Mouse (Mus musculus): ENCODE measurements around the gene Slc16a12.
A peak's percentile ranks its signal among the peaks of the same experiment; 100 is the strongest.

DNA sequence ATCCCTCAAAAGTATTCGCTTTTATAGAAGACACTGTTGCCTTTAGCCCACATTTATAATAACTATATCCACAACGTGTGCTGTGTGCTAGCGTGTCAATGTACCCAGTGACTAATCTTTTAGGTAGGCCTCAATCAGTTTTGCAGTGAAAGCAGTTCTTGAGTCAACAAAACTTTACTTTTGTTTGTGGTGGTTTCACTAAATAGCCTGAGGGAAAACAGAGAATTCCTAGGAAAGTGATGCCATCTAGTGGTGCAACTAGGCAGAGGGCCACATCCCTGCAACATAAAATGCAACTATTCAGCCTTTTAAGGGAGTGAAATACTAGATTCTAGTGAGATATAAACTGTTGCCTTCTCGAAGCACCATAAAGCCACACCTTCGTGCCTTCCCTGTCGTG is 25.7 kb upstream of the Slc16a12 start:
- peak; percentile 57; the same call in 1 of the 2 replicates for TF ChIP-seq CTCF (IDR thresholded peaks at IDR 0.05; ENCODE audit: low read depth)
- TF ChIP-seq EP300 (IDR thresholded peaks at IDR 0.05; ENCODE audit: low read depth), result no peak
